Mouse (Mus musculus): ENCODE data around the gene Trappc10. TPM values are rescaled to one million over a fixed set of nuclear protein-coding genes. Genes with fewer than 3 reads are reported as not detected.
"Not testable (repeated sequence)": the region's sequence is repeated elsewhere in the genome, so short reads cannot be mapped to it uniquely, and the experiment has no call there.

Trappc10 gene
- polyA plus RNA-seq, 1 experiment from 2014 or later, result 15.6 TPM

GRCm38 (mm10) chr10:78186076-78186475, 58.4 kb downstream of the Trappc10 start:
- not testable (repeated sequence) for ATAC-seq (ENCODE audit: insufficient number of reproducible peaks, low FRiP score, low TSS enrichment, low read depth); H3K4me2 ChIP-seq; H3K9ac ChIP-seq; H3K27ac ChIP-seq; H3K27me3 ChIP-seq; H3K9me3 ChIP-seq; H3K4me3 ChIP-seq
- Histone ChIP-seq H3K36me3 (peaks cover 61% of the 10 kb centered on the region), H3K4me1 (peaks cover 17% of the 10 kb centered on the region)
- WGBS, result 86% methylated on average over 4 of the region's 4 CpGs

- H3K4me2 ChIP-seq, result peak overlapping the region; percentile 92
- peaks cover 17% of the 10 kb centered on the region for H3K4me1 ChIP-seq
- H3K4me3 ChIP-seq, result peak overlapping the region; percentile 77
- peak overlapping the region; percentile 56 for H3K9ac ChIP-seq
- H3K27me3 ChIP-seq, result no peaks in the 10 kb centered on the region
- H3K36me3 ChIP-seq, result peaks cover 61% of the 10 kb centered on the region
- peak overlapping the region; percentile 71 for H3K27ac ChIP-seq
- ATAC-seq (ENCODE audit: insufficient number of reproducible peaks, low FRiP score, low TSS enrichment, low read depth), result no peak
- no peaks in the 10 kb centered on the region for H3K9me3 ChIP-seq
- WGBS, result 15% methylated on average over 9 of the region's 9 CpGs
Observed at GRCm38 (mm10) chr10:78185381-78185725, 59.1 kb downstream of the Trappc10 start.

- peak within 1 kb of the TSS; percentile 77 for H3K4me3 ChIP-seq
- peak; percentile 91 for ATAC-seq (ENCODE audit: insufficient number of reproducible peaks, low FRiP score, low TSS enrichment, low read depth)
- H3K27me3 ChIP-seq, result no peaks in the 10 kb centered on the region
- WGBS, result 1% methylated on average over 47 of the region's 47 CpGs
- H3K9ac ChIP-seq, result peak within 1 kb of the TSS; percentile 56
- peak within 1 kb of the TSS; percentile 71 for H3K27ac ChIP-seq
- peaks cover 17% of the 10 kb centered on the region for H3K4me1 ChIP-seq
- H3K36me3 ChIP-seq, result peaks cover 61% of the 10 kb centered on the region
- H3K9me3 ChIP-seq, result no peaks in the 10 kb centered on the region
- peak within 1 kb of the TSS; percentile 92 for H3K4me2 ChIP-seq
Observed at GRCm38 (mm10) chr10:78184531-78185380, 59.7 kb downstream of the Trappc10 start, which contains the start of gene Pwp2. Pwp2 (minus strand) TSS chr10:78185149.

GRCm38 (mm10) chr10:78183577-78183976, 60.9 kb downstream of the Trappc10 start:
- no peaks in the 10 kb centered on the region for H3K9me3 ChIP-seq
- no peak overlapping the region for H3K27ac ChIP-seq
- H3K27me3 ChIP-seq, result no peaks in the 10 kb centered on the region
- 80% methylated on average over 3 of the region's 3 CpGs for WGBS
- H3K4me2 ChIP-seq, result no peak overlapping the region
- no peak for ATAC-seq (ENCODE audit: insufficient number of reproducible peaks, low FRiP score, low TSS enrichment, low read depth)
- no peak overlapping the region for H3K9ac ChIP-seq
- peaks cover 61% of the 10 kb centered on the region for H3K36me3 ChIP-seq
- H3K4me3 ChIP-seq, result no peak overlapping the region
- peaks cover 17% of the 10 kb centered on the region for H3K4me1 ChIP-seq

GRCm38 (mm10) chr10:78182321-78182720, 62.1 kb downstream of the Trappc10 start:
- 95% methylated on average over 17 of the region's 17 CpGs for WGBS
- ATAC-seq (ENCODE audit: insufficient number of reproducible peaks, low FRiP score, low TSS enrichment, low read depth), result no peak
- Histone ChIP-seq H3K4me1 (peaks cover 17% of the 10 kb centered on the region), H3K36me3 (peaks cover 61% of the 10 kb centered on the region), H3K27ac (no peak overlapping the region), H3K9ac (no peak overlapping the region), H3K4me3 (no peak overlapping the region), H3K27me3 (no peaks in the 10 kb centered on the region), H3K9me3 (no peaks in the 10 kb centered on the region), H3K4me2 (no peak overlapping the region)

- Histone ChIP-seq H3K9me3 (no peaks in the 10 kb centered on the region), H3K4me2 (no peak overlapping the region), H3K4me1 (peaks cover 5% of the 10 kb centered on the region; the same call in 1 of the 2 replicates), H3K36me3 (peaks cover 88% of the 10 kb centered on the region), H3K4me3 (no peak overlapping the region), H3K27me3 (no peaks in the 10 kb centered on the region), H3K27ac (no peak overlapping the region), H3K9ac (no peak overlapping the region)
- ATAC-seq (ENCODE audit: insufficient number of reproducible peaks, low FRiP score, low TSS enrichment, low read depth), result no peak
- WGBS, result 91% methylated on average over 5 of the region's 5 CpGs
Observed at GRCm38 (mm10) chr10:78174474-78174873, 70.0 kb downstream of the Trappc10 start.

- peaks cover 16% of the 10 kb centered on the region for H3K4me1 ChIP-seq
- 92% methylated on average over 9 of the region's 9 CpGs for WGBS
- no peak overlapping the region for H3K4me2 ChIP-seq
- H3K9me3 ChIP-seq, result no peaks in the 10 kb centered on the region
- no peak overlapping the region for H3K4me3 ChIP-seq
- no peak overlapping the region for H3K9ac ChIP-seq
- H3K27ac ChIP-seq, result no peak overlapping the region
- peaks cover 71% of the 10 kb centered on the region for H3K36me3 ChIP-seq
- H3K27me3 ChIP-seq, result no peaks in the 10 kb centered on the region
- ATAC-seq (ENCODE audit: insufficient number of reproducible peaks, low FRiP score, low TSS enrichment, low read depth), result no peak
Observed at GRCm38 (mm10) chr10:78171581-78171980, 72.9 kb downstream of the Trappc10 start.

GRCm38 (mm10) chr10:78171057-78171456, 73.4 kb downstream of the Trappc10 start:
- Histone ChIP-seq H3K36me3 (peaks cover 71% of the 10 kb centered on the region), H3K4me2 (no peak overlapping the region), H3K27ac (no peak overlapping the region), H3K4me1 (peaks cover 16% of the 10 kb centered on the region), H3K9ac (no peak overlapping the region), H3K9me3 (no peaks in the 10 kb centered on the region), H3K4me3 (no peak overlapping the region), H3K27me3 (no peaks in the 10 kb centered on the region)
- no peak for ATAC-seq (ENCODE audit: insufficient number of reproducible peaks, low FRiP score, low TSS enrichment, low read depth)
- WGBS, result 96% methylated on average over 7 of the region's 7 CpGs

- Histone ChIP-seq H3K36me3 (peaks cover 71% of the 10 kb centered on the region), H3K4me2 (peak overlapping the region; percentile 85), H3K27me3 (no peaks in the 10 kb centered on the region), H3K9me3 (no peaks in the 10 kb centered on the region), H3K9ac (no peak overlapping the region), H3K4me1 (peaks cover 16% of the 10 kb centered on the region), H3K4me3 (no peak overlapping the region), H3K27ac (0 out of 2 replicates have a peak overlapping the region, but pooled peaks have one; percentile 59)
- WGBS, result 48% methylated on average over 2 of the region's 2 CpGs
- no peak for ATAC-seq (ENCODE audit: insufficient number of reproducible peaks, low FRiP score, low TSS enrichment, low read depth)
Observed at GRCm38 (mm10) chr10:78170445-78170844, 74.0 kb downstream of the Trappc10 start.

- peaks cover 71% of the 10 kb centered on the region for H3K36me3 ChIP-seq
- H3K4me1 ChIP-seq, result peaks cover 16% of the 10 kb centered on the region
- H3K4me2 ChIP-seq, result peak within 1 kb of the TSS; percentile 85
- H3K27me3 ChIP-seq, result no peaks in the 10 kb centered on the region
- peak; percentile 90 for ATAC-seq (ENCODE audit: insufficient number of reproducible peaks, low FRiP score, low TSS enrichment, low read depth)
- peak within 1 kb of the TSS; percentile 91 for H3K9ac ChIP-seq
- no peaks in the 10 kb centered on the region for H3K9me3 ChIP-seq
- peak within 1 kb of the TSS; percentile 92 for H3K4me3 ChIP-seq
- peak within 1 kb of the TSS; percentile 81 for H3K27ac ChIP-seq
- WGBS, result 1% methylated on average over 50 of the region's 50 CpGs
Observed at GRCm38 (mm10) chr10:78169281-78170042, 75.0 kb downstream of the Trappc10 start, which contains the start of gene D10Jhu81e. D10Jhu81e (minus strand) TSS chr10:78169782.

GRCm38 (mm10) chr10:78168792-78169191, 75.6 kb downstream of the Trappc10 start:
- H3K36me3 ChIP-seq, result peaks cover 69% of the 10 kb centered on the region
- peak overlapping the region; percentile 91 for H3K9ac ChIP-seq
- peak overlapping the region; percentile 85 for H3K4me2 ChIP-seq
- ATAC-seq (ENCODE audit: insufficient number of reproducible peaks, low FRiP score, low TSS enrichment, low read depth), result no peak
- peak overlapping the region; percentile 92 for H3K4me3 ChIP-seq
- no peaks in the 10 kb centered on the region for H3K9me3 ChIP-seq
- peaks cover 16% of the 10 kb centered on the region for H3K4me1 ChIP-seq
- H3K27me3 ChIP-seq, result no peaks in the 10 kb centered on the region
- no peak overlapping the region for H3K27ac ChIP-seq
- WGBS, result 81% methylated on average over 11 of the region's 11 CpGs

- H3K9me3 ChIP-seq, result no peaks in the 10 kb centered on the region
- no peak for ATAC-seq (ENCODE audit: insufficient number of reproducible peaks, low FRiP score, low TSS enrichment, low read depth)
- H3K36me3 ChIP-seq, result peaks cover 69% of the 10 kb centered on the region
- no peaks in the 10 kb centered on the region for H3K27me3 ChIP-seq
- H3K4me1 ChIP-seq, result peaks cover 16% of the 10 kb centered on the region
- H3K4me3 ChIP-seq, result no peak overlapping the region
- no peak overlapping the region for H3K27ac ChIP-seq
- no peak overlapping the region for H3K4me2 ChIP-seq
- no peak overlapping the region for H3K9ac ChIP-seq
Observed at GRCm38 (mm10) chr10:78167775-78168174, 76.7 kb downstream of the Trappc10 start.
